Mouse (Mus musculus) layer of hippocampus, postnatal 14 days (tissue): ENCODE results near the gene Clta. TPM values are rescaled to one million over a fixed set of nuclear protein-coding genes. Genes with fewer than 3 reads are reported as not detected.
A peak's percentile ranks its signal among the peaks of the same experiment; 100 is the strongest.

ENCODE experiments used
- DNase-seq, 2 experiments: peaks; one replicate each; pipeline ENCODE4 v3.0.0; 2021 to 2022; ENCODE audit warnings: low spot score in 2 of 2, mixed read lengths in 1 of 2
- total RNA-seq, 2 experiments: library from RNA; stranded (reverse); gene quantifications; 2 replicates each; pipeline ENCODE4 v1.2.3; 2021

The Clta gene
- total RNA-seq, 2 experiments from 2014 or later, result 289 to 299 TPM

- DNase-seq, result no peak
These were observed 65.2 kb downstream of the Clta start for GRCm38 (mm10) chr4:44069411-44069810.

GRCm38 (mm10) chr4:44070641-44071040 lies 66.4 kb downstream of the Clta start:
- no peak for DNase-seq

GRCm38 (mm10) chr4:44071741-44072145 lies 67.5 kb downstream of the Clta start:
- no peak for DNase-seq

- peak; percentile 86 to 90 for DNase-seq
These were observed 68.1 kb downstream of the Clta start for GRCm38 (mm10) chr4:44072146-44072872.

- DNase-seq, result no peak
These were observed 68.7 kb downstream of the Clta start for GRCm38 (mm10) chr4:44072873-44073441.

- no peak for DNase-seq
These were observed 69.5 kb downstream of the Clta start for GRCm38 (mm10) chr4:44073799-44074198.

- DNase-seq, result no peak
These were observed 70.2 kb downstream of the Clta start for GRCm38 (mm10) chr4:44074422-44074821.

GRCm38 (mm10) chr4:44078358-44078933 lies 74.2 kb downstream of the Clta start:
- DNase-seq, result no peak

Other genes starting within 250 kb of the Clta start
- not detected for gene Olfr159, start 233.4 kb upstream of the Clta start, total RNA-seq
- gene Olfr156, start 180.6 kb upstream of the Clta start, total RNA-seq, result not detected
- gene Olfr157, start 164.3 kb upstream of the Clta start, total RNA-seq, result not detected
- gene Olfr155, start 152.9 kb upstream of the Clta start, total RNA-seq, result not detected
- 1 to 10 TPM; 5.9 to 6.5 TPM for gene Reck, start 128.9 kb upstream of the Clta start, total RNA-seq
- gene Glipr2, start 47.1 kb upstream of the Clta start, total RNA-seq, result 1 to 10 TPM; 1.6 to 1.7 TPM
- gene Ccin, start 21.0 kb upstream of the Clta start, total RNA-seq, result not detected
- 10 to 100 TPM; 42.0 to 45.9 TPM for gene Gne, start 79.7 kb downstream of the Clta start, total RNA-seq
- gene Rnf38, start 229.3 kb downstream of the Clta start, total RNA-seq, result 10 to 100 TPM; 58.5 to 63.4 TPM